Mouse (Mus musculus) midbrain, embryonic 12.5 days (tissue): ENCODE measurements around the gene Ccl24. TPM values are rescaled to one million over a fixed set of nuclear protein-coding genes. Genes with fewer than 3 reads are reported as not detected.

Experiments
- ATAC-seq: fragments of 200-750 bp; cut with Nextera tagmentation; 2 replicates; pipeline ENCODE4 v1.8.0; 2017; ENCODE audit warnings: low read depth, moderate TSS enrichment, moderate library complexity; ENCODE audit not compliant: low FRiP score
- H3K27ac ChIP-seq: fragments of 300-500 bp; sonication (generic); replicated peaks from 2 replicates; pipeline ENCODE4 v1.5.1; 2016; ENCODE audit warnings: mild to moderate bottlenecking
- H3K27me3 ChIP-seq: fragments of 300-500 bp; sonication (generic); 2 replicates; pipeline ENCODE4 v1.6.1; 2016; ENCODE audit warnings: mild to moderate bottlenecking
- H3K36me3 ChIP-seq: fragments of 300-500 bp; sonication (generic); 2 replicates; pipeline ENCODE4 v1.6.1; 2016
- H3K4me1 ChIP-seq: fragments of 300-500 bp; sonication (generic); 2 replicates; pipeline ENCODE4 v1.6.1; 2016
- H3K4me2 ChIP-seq: fragments of 300-500 bp; sonication (generic); replicated peaks from 2 replicates; pipeline ENCODE4 v1.6.1; 2016; ENCODE audit warnings: mild to moderate bottlenecking, moderate library complexity
- H3K4me3 ChIP-seq: fragments of 300-500 bp; sonication (generic); 2 replicates; pipeline ENCODE4 v1.5.1; 2016; ENCODE audit warnings: mild to moderate bottlenecking
- H3K9ac ChIP-seq: fragments of 300-500 bp; sonication (generic); replicated peaks from 2 replicates; pipeline ENCODE4 v1.6.1; 2016; ENCODE audit warnings: mild to moderate bottlenecking, moderate library complexity
- H3K9me3 ChIP-seq: fragments of 300-500 bp; sonication (generic); 2 replicates; pipeline ENCODE4 v1.6.1; 2016; ENCODE audit warnings: mild to moderate bottlenecking
- WGBS: fragments of 180-500 bp; shearing (Covaris S2); methylation state at CpG from one replicate; pipeline ENCODE4 v1.1.7; 2016; 5-methylcytosine and 5-hydroxymethylcytosine counted together
- polyA plus RNA-seq: library from polyadenylated mRNA; unstranded; fragments of >200 nt; fragmentation: Nextera tagmentation; extraction: Ambion mirVana; gene quantifications from 2 replicates; pipeline ENCODE4 v1.2.1, GENCODE M21; 2016

Ccl24 gene
- polyA plus RNA-seq, 1 experiment from 2014 or later = 4.8 TPM

DNA sequence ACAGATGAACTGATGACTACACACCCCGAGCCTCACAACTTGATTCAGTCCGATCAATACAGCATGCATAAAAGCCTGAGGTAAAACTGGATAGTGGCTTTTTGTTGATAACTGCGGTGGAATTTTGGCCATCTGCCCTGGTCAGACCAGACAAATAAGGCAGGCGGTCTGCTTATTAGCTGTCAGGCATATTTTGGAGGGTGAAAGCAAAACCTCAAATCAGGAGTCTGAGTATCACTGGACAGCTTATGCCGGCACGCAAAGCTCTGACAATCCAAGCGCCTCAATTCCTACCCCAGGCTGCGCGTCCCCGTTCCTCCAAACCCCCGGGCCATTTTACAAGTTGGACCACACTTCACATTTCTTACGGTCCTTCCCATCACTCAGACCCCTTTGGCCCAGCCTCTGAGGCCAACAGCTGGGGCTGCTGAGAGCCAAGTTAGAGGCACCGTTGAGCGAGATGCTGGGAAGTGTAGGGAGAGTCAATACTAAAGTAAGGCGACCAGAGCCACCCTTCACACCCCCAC, 28.8 kb downstream of the Ccl24 start:
- Histone ChIP-seq H3K4me2 (peak overlapping the region; percentile 92), H3K27me3 (peaks cover 8% of the 10 kb centered on the region; the same call in 1 of the 2 replicates), H3K4me1 (peaks cover 12% of the 10 kb centered on the region), H3K27ac (no peak overlapping the region), H3K36me3 (no peaks in the 10 kb centered on the region), H3K4me3 (peak overlapping the region; percentile 73), H3K9me3 (no peaks in the 10 kb centered on the region), H3K9ac (peak overlapping the region; percentile 69)
- WGBS = 3% methylated on average over 15 of the region's 15 CpGs
- no peak for ATAC-seq

DNA sequence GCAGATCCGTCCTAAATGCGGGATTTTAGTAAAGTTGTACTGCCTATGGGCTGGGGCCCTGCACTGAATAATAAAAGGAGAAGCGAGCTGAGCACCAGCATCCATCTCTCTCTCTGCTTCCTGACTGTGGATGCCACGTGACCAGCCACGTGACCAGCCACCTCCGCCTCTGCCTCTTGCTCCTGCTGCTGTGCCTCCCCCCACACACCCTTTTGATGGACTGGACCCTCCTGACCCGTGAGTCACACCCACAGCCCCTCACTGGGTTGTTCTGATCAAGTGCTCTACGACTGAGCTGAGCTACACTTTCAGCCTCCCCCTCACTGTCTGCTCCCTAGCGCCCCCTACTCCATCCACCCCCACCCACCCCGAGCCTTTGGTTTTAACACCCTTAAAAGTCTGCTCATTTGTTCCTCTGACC, 35.0 kb downstream of the Ccl24 start:
- H3K9me3 ChIP-seq = no peaks in the 10 kb centered on the region
- no peaks in the 10 kb centered on the region for H3K27me3 ChIP-seq
- H3K27ac ChIP-seq = no peak overlapping the region
- no peak overlapping the region for H3K4me3 ChIP-seq
- no peak overlapping the region for H3K4me2 ChIP-seq
- H3K4me1 ChIP-seq = no peaks in the 10 kb centered on the region
- no peak overlapping the region for H3K9ac ChIP-seq
- ATAC-seq = no peak
- no peaks in the 10 kb centered on the region for H3K36me3 ChIP-seq
- WGBS = 82% methylated on average over 10 of the region's 10 CpGs

DNA sequence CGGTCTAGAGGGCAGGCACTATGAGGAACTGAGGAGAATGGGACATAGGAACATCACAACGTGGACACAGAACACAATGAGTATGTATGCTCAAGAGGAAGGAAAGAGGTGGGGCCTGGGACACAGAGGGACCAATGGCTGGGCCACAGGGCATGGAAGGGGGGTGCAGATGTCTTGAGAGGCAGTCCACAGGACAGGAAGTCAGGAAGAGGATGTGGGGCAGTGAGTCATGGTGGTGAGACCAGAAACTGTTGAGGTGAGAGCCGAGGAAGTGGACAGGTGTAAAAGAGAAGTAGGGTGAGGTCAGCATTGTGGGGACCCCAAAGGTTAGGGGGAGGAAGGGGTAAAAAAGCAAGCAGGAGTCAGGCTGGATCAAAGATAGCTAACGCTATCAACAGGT, 35.5 kb downstream of the Ccl24 start:
- no peak for ATAC-seq
- Histone ChIP-seq H3K4me2 (no peak overlapping the region), H3K36me3 (no peaks in the 10 kb centered on the region), H3K9me3 (no peaks in the 10 kb centered on the region), H3K4me3 (no peak overlapping the region), H3K27me3 (no peaks in the 10 kb centered on the region), H3K9ac (no peak overlapping the region), H3K27ac (no peak overlapping the region), H3K4me1 (no peaks in the 10 kb centered on the region)
- 86% methylated on average over 4 of the region's 4 CpGs for WGBS

DNA sequence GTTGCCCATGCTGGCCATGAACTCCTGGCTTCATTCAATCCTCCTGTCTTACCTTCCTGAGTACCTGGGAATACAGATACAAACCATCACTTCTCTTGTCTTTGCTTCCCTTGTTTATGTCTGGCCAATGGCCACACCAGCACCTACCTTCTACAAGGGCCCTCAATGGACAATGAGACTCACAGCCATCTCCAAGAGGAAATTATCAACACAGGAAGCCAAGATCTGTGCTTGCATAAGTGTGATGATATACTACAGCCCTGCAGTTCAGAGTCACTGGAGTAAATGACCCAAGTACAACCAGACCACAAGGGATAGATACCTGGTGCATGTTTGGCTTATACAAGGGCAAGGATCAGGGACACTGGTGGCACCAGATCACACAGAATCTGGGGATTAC, 37.0 kb downstream of the Ccl24 start:
- Histone ChIP-seq H3K4me1 (no peaks in the 10 kb centered on the region), H3K27me3 (no peaks in the 10 kb centered on the region), H3K4me3 (no peak overlapping the region), H3K4me2 (no peak overlapping the region), H3K9ac (no peak overlapping the region), H3K36me3 (no peaks in the 10 kb centered on the region), H3K9me3 (no peaks in the 10 kb centered on the region), H3K27ac (no peak overlapping the region)
- ATAC-seq = no peak

DNA sequence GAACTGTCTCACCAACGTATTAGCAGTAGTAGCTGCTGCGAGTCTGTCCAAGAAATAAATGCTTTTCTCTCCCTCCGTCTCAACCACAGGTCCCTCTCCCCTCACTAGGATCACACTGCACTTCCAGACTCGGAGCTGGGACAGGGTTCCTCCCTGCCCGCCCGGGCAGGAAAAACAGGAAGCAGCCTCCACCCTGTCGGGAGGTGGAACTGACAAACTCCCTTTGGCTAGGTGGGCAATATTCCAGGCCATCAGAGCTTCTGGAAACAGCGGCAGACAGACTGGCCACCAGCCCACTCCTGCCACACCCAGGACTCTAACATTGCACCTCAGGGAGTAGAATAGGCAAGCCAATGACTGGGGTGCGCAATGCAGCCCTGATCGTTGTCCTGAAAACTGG, 39.4 kb downstream of the Ccl24 start:
- Histone ChIP-seq H3K27me3 (no peaks in the 10 kb centered on the region), H3K36me3 (no peaks in the 10 kb centered on the region), H3K4me3 (no peak overlapping the region), H3K4me1 (no peaks in the 10 kb centered on the region), H3K9ac (no peak overlapping the region), H3K27ac (no peak overlapping the region), H3K4me2 (no peak overlapping the region), H3K9me3 (no peaks in the 10 kb centered on the region)
- 81% methylated on average over 10 of the region's 10 CpGs for WGBS
- no peak for ATAC-seq

DNA sequence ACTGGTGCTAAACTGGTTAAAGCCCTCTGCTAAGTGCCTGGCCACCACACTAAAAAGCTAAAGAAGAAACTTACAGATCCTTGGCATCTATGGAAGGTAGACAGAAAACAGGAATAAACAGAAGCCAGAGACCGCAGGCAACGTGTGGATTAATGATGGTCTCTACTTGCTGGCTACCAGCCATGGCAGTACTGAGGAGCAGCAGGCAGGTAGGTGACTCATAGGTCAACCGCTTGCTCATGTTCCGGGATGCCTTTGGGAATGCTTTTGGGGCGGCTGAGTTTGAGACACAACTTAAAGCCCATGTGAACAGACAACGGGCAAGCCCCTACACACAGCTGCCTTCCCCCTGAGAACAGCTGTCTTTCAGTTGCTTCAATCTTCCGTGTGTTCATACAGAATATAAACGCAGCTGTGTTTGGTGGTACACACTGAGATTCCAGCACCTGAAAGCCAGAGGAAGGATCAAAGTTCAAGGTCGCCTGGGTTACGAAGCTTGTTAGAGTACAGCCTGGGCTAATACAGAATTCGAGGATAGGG, 41.5 kb downstream of the Ccl24 start:
- no peak for ATAC-seq
- no peak overlapping the region for H3K9ac ChIP-seq
- no peaks in the 10 kb centered on the region for H3K27me3 ChIP-seq
- H3K4me2 ChIP-seq = no peak overlapping the region
- H3K4me3 ChIP-seq = no peak overlapping the region
- no peaks in the 10 kb centered on the region for H3K36me3 ChIP-seq
- H3K27ac ChIP-seq = no peak overlapping the region
- H3K9me3 ChIP-seq = no peaks in the 10 kb centered on the region
- peaks cover 3% of the 10 kb centered on the region; the same call in 1 of the 2 replicates for H3K4me1 ChIP-seq
- WGBS = 92% methylated on average over 11 of the region's 11 CpGs

DNA sequence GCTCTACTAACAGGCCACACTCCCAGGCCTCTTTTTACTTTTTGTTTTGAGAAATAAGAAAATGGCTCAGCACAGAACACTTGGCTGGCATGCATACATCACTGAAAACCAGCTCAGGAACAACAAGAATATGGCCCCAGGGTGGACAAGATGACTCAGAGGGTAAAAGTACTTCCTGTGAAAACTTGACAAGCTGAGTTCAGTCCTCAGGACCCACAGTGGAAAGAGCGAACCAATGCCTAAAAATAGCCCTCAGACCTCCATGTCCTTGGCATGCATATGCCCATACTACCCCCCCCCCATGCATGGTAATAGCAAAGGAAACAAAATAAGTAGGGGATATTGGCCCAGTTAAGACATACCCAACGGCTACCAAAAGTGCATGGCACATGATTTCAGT, 42.9 kb downstream of the Ccl24 start:
- WGBS = 85% methylated on average over 2 of the region's 2 CpGs
- H3K9ac ChIP-seq = no peak overlapping the region
- H3K27me3 ChIP-seq = no peaks in the 10 kb centered on the region
- H3K4me3 ChIP-seq = no peak overlapping the region
- H3K4me2 ChIP-seq = no peak overlapping the region
- no peaks in the 10 kb centered on the region for H3K36me3 ChIP-seq
- H3K27ac ChIP-seq = no peak overlapping the region
- H3K4me1 ChIP-seq = peaks cover 3% of the 10 kb centered on the region; the same call in 1 of the 2 replicates
- no peaks in the 10 kb centered on the region for H3K9me3 ChIP-seq
- ATAC-seq = no peak

DNA sequence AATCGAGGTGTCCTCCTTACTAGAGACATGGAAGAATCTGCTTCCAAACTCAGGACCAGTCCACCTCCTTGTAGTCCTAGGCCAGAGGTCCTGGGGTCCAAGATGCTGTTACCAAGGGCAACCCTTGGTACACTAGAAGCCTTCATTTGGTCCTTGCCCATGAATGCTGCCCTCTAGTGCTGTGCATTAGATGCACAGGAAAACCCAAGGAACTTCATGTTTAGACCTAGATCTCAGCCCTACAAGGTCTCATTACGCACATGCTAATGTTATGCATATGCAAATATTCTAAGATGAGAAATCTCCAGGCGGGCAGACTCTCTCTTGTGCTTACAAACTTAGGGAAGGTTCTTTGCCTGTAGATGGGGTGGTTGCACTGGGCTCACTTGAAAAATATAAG, 43.5 kb downstream of the Ccl24 start:
- WGBS = 75% methylated on average over 3 of the region's 3 CpGs
- H3K4me3 ChIP-seq = no peak overlapping the region
- no peaks in the 10 kb centered on the region for H3K36me3 ChIP-seq

DNA sequence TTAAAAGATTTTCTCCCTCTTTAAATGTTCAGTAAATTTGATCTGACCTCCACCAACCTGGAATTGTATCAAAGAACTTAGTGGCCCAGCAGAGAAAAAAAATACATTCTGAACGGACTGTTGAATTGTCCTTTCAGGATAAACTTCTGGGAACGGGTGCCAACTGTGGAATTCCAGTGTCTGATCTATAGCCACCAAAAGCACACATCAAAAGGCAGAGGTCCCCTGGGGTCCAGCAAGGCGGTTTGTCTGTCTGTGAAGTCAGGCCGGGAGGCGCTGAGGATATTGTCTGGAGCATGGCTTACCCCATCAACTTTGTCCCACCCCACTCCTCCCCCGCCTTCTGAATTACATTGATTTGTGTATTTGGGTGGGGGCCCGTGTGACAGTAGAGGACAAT, 44.9 kb downstream of the Ccl24 start:
- Histone ChIP-seq H3K4me2 (no peak overlapping the region), H3K27me3 (no peaks in the 10 kb centered on the region), H3K4me3 (no peak overlapping the region), H3K27ac (no peak overlapping the region), H3K4me1 (peaks cover 3% of the 10 kb centered on the region; the same call in 1 of the 2 replicates), H3K9me3 (no peaks in the 10 kb centered on the region), H3K9ac (no peak overlapping the region), H3K36me3 (no peaks in the 10 kb centered on the region)
- 41% methylated on average over 7 of the region's 7 CpGs for WGBS
- ATAC-seq = no peak

More for the DNA sequence above, 43.5 kb downstream of the Ccl24 start:
- Histone ChIP-seq H3K9me3 (no peaks in the 10 kb centered on the region), H3K9ac (no peak overlapping the region), H3K4me2 (no peak overlapping the region), H3K4me1 (peaks cover 3% of the 10 kb centered on the region; the same call in 1 of the 2 replicates), H3K27ac (no peak overlapping the region), H3K27me3 (no peaks in the 10 kb centered on the region)
- no peak for ATAC-seq

DNA sequence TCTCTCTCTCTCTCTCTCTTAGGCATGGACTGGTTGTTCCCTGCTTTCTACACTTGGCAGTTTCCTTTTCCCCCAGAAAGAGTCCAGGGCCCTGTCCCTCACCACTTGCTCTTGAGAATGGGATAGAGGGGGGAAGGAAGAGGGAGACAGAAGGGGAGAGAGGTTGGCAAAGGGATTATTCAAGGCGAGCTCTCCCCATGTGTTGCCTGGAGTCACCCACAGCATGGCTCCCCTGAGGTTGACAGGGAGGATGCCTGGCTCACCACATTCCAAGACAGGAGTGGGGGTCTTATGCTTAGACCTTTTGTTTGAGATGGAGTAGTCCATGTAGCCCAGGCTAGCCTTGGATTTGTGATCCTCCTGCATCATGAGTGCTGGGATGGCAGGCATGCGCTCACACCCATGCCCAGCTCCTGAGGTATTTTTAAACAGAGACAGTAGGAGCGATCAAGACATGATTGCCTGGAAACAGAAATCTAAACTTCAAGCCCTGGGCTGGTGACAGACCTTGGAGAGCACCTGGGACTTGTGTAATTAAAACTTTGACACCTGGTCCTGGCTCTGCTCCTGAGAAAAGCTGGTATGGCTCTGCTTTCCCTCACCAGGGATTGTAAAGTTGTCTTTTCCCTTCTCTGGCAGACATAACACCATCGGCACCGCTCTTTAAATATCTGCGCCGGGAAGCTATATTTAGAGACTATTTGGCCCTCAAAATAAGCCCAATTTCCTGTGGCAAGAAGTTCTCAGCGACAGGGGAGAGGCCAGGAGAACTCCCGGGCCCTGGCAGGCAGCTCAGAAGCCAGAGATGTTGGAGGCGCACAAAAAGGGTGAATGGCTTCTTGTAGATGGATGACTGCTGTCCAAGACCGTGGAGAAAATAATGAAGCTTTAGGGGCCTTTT, 47.9 kb downstream of the Ccl24 start:
- no peak overlapping the region for H3K4me3 ChIP-seq
- no peak overlapping the region for H3K4me2 ChIP-seq
- H3K9me3 ChIP-seq = no peaks in the 10 kb centered on the region
- H3K4me1 ChIP-seq = peaks cover 3% of the 10 kb centered on the region; the same call in 1 of the 2 replicates
- H3K27ac ChIP-seq = no peak overlapping the region
- 84% methylated on average over 11 of the region's 11 CpGs for WGBS
- H3K9ac ChIP-seq = no peak overlapping the region
- H3K36me3 ChIP-seq = no peaks in the 10 kb centered on the region
- ATAC-seq = no peak
- no peaks in the 10 kb centered on the region for H3K27me3 ChIP-seq

DNA sequence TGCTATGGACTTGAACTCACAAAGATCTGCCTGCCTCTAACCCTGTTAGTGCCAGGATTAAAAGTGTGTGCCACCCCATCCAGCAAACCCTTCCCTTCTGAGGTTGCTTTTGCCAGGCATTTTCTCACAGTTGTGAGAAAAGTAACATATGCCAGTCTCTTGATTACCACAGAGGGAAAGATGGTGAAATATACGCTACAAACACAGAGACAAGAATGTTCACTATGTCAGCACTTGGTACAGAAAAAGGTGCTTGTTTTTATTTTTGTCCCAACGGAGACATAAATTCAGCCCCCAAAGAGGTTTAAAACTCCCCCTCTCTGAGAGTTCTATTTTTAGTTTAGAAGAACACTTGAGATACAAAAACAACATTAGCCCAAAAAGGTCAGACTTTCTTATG, 48.8 kb downstream of the Ccl24 start:
- peaks cover 3% of the 10 kb centered on the region; the same call in 1 of the 2 replicates for H3K4me1 ChIP-seq

DNA sequence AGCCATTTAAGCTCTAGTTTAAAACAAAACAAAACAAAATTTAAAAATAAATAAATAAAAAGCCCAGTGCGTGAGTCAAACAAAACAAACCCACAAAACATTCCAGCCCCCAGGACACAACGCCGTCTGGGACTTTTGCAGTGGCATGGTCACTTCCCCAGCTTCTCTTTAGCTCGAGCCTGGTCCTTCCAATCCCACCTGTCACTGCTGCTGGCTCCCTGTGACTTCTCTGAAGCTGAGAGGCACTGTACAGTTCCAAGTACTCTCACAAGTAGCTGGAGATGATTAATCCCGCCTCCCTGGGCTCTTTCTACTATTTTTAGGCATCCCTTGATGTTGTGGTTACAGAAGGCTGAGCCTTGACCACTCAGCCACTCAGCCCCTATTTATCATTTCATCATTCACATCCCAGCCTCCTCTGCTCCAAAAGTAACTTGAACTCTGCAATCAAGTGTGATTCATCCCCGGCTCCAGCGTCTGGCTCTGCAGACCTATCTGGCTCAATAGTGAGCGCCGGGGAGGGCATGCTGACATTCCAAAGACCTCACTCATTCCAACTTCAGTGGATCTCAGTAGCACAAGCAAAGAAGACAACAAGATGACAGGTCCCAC, 50.6 kb downstream of the Ccl24 start:
- Histone ChIP-seq H3K27ac (no peak overlapping the region), H3K4me3 (no peak overlapping the region), H3K4me2 (no peak overlapping the region), H3K9ac (no peak overlapping the region), H3K36me3 (no peaks in the 10 kb centered on the region), H3K4me1 (no peaks in the 10 kb centered on the region), H3K9me3 (no peaks in the 10 kb centered on the region), H3K27me3 (no peaks in the 10 kb centered on the region)
- 86% methylated on average over 9 of the region's 9 CpGs for WGBS
- ATAC-seq = no peak

More for the DNA sequence above, 48.8 kb downstream of the Ccl24 start:
- 97% methylated on average over 2 of the region's 2 CpGs for WGBS
- no peak overlapping the region for H3K4me3 ChIP-seq
- no peaks in the 10 kb centered on the region for H3K9me3 ChIP-seq
- no peak overlapping the region for H3K27ac ChIP-seq
- ATAC-seq = no peak
- H3K27me3 ChIP-seq = no peaks in the 10 kb centered on the region
- H3K9ac ChIP-seq = no peak overlapping the region
- H3K4me2 ChIP-seq = no peak overlapping the region
- H3K36me3 ChIP-seq = no peaks in the 10 kb centered on the region
